Mouse (Mus musculus) splenic B cell, adult 2 months (primary cell): Measurements from ENCODE around the gene Tmem174.

Experiments
- DNase-seq: peaks from one replicate; pipeline ENCODE4 v3.0.0-alpha.2; 2011; ENCODE audit warnings: low read depth, low spot score
- H3K27me3 ChIP-seq: 2 replicates; pipeline ENCODE4 v1.6.1; 2012; ENCODE audit warnings: mild to moderate bottlenecking, low read length, moderate library complexity, mixed read lengths; ENCODE audit not compliant: control insufficient read depth, poor library complexity, insufficient read depth, severe bottlenecking
- H3K36me3 ChIP-seq: 2 replicates; pipeline ENCODE4 v1.6.1; 2012; ENCODE audit warnings: mild to moderate bottlenecking, low read length, moderate library complexity, mixed read lengths; ENCODE audit not compliant: control insufficient read depth, poor library complexity, insufficient read depth, severe bottlenecking

Gene Tmem174

GRCm38 (mm10) chr13:98637145-98637544, at the start of gene Tmem174:
Gene Tmem174, minus strand, starts transcription at chr13:98637410.
- Histone ChIP-seq H3K27me3 (no peaks in the 10 kb centered on the region; the same call in 1 of the 2 replicates), H3K36me3 (no peaks in the 10 kb centered on the region)
- no peak for DNase-seq

GRCm38 (mm10) chr13:98684144-98684900, 47.1 kb upstream of the Tmem174 start:
- no peaks in the 10 kb centered on the region; the same call in 1 of the 2 replicates for H3K27me3 ChIP-seq
- H3K36me3 ChIP-seq: no peaks in the 10 kb centered on the region
- DNase-seq: no peak

GRCm38 (mm10) chr13:98683412-98683811, 46.2 kb upstream of the Tmem174 start:
- DNase-seq: no peak
- Histone ChIP-seq H3K27me3 (no peaks in the 10 kb centered on the region; the same call in 1 of the 2 replicates), H3K36me3 (no peaks in the 10 kb centered on the region)

- no peak for DNase-seq
- Histone ChIP-seq H3K27me3 (no peaks in the 10 kb centered on the region), H3K36me3 (no peaks in the 10 kb centered on the region)
These were observed 43.4 kb upstream of the Tmem174 start for GRCm38 (mm10) chr13:98680470-98681060.

- DNase-seq: peak; percentile 33
- Histone ChIP-seq H3K36me3 (no peaks in the 10 kb centered on the region), H3K27me3 (no peaks in the 10 kb centered on the region)
These were observed 42.4 kb upstream of the Tmem174 start for GRCm38 (mm10) chr13:98679631-98680041.

- no peak for DNase-seq
- Histone ChIP-seq H3K27me3 (no peaks in the 10 kb centered on the region), H3K36me3 (no peaks in the 10 kb centered on the region)
These were observed 42.0 kb upstream of the Tmem174 start for GRCm38 (mm10) chr13:98679230-98679629.

- H3K27me3 ChIP-seq: no peaks in the 10 kb centered on the region
- H3K36me3 ChIP-seq: no peaks in the 10 kb centered on the region
- DNase-seq: no peak
These were observed 36.7 kb upstream of the Tmem174 start for GRCm38 (mm10) chr13:98673922-98674321.

- no peak for DNase-seq
- Histone ChIP-seq H3K36me3 (no peaks in the 10 kb centered on the region), H3K27me3 (no peaks in the 10 kb centered on the region)
These were observed 32.1 kb upstream of the Tmem174 start for GRCm38 (mm10) chr13:98669296-98669695.

GRCm38 (mm10) chr13:98667316-98667715, 30.1 kb upstream of the Tmem174 start:
- no peaks in the 10 kb centered on the region for H3K36me3 ChIP-seq
- no peak for DNase-seq
- H3K27me3 ChIP-seq: no peaks in the 10 kb centered on the region

- DNase-seq: no peak
- no peaks in the 10 kb centered on the region for H3K36me3 ChIP-seq
- no peaks in the 10 kb centered on the region for H3K27me3 ChIP-seq
These were observed 28.0 kb upstream of the Tmem174 start for GRCm38 (mm10) chr13:98665240-98665639.

GRCm38 (mm10) chr13:98662173-98662675, 25.0 kb upstream of the Tmem174 start:
- no peak for DNase-seq
- no peaks in the 10 kb centered on the region for H3K36me3 ChIP-seq
- H3K27me3 ChIP-seq: no peaks in the 10 kb centered on the region

GRCm38 (mm10) chr13:98656034-98656471, 18.8 kb upstream of the Tmem174 start:
- no peaks in the 10 kb centered on the region for H3K36me3 ChIP-seq
- H3K27me3 ChIP-seq: no peaks in the 10 kb centered on the region
- DNase-seq: no peak

- DNase-seq: no peak
- Histone ChIP-seq H3K27me3 (no peaks in the 10 kb centered on the region), H3K36me3 (no peaks in the 10 kb centered on the region)
These were observed 18.1 kb upstream of the Tmem174 start for GRCm38 (mm10) chr13:98655346-98655745.

GRCm38 (mm10) chr13:98654129-98654939, 17.1 kb upstream of the Tmem174 start:
- no peak for DNase-seq
- H3K27me3 ChIP-seq: no peaks in the 10 kb centered on the region

GRCm38 (mm10) chr13:98652194-98652593, 15.0 kb upstream of the Tmem174 start:
- no peaks in the 10 kb centered on the region for H3K27me3 ChIP-seq
- no peaks in the 10 kb centered on the region for H3K36me3 ChIP-seq
- DNase-seq: no peak

More at GRCm38 (mm10) chr13:98654129-98654939, 17.1 kb upstream of the Tmem174 start:
- no peaks in the 10 kb centered on the region for H3K36me3 ChIP-seq
